In the genomic region with DNA sequence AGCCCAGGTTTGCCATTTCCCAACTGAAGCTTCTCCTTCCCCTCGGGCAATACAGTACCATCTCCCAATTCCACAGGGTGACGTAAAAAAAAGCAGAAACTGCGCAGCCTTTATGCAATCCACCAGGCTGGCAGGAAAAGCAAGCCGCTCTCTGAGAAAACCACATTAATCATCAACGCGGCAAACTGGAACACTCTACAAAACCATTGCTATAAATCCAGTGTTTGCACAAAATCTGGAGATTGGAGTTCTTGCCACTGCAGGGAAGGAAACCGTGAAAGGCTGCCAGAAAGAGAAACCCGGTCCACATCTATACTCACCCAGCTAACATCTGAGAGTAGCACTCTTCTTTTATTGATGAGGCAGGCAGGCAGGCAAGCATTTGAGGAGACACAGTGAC, we compare ENCODE assay signal across 12 mouse cellular contexts.
DNase-seq lines count a peak whose midpoint lies in the region; ATAC-seq and TF ChIP-seq lines count a peak whose summit lies in the region.
"Had no signal": no experiment of that assay in that cellular context is flagged by ENCODE, and none has a peak within 500 bp of the region (broad histone marks: within the 10 kb centered on the region; RNA-seq: fewer than 3 reads in every experiment).

No protein-coding gene starts in this region.

- peaks cover 9% of the 10 kb centered on the region for H3K4me1 ChIP-seq in liver, adult 2 months (ENCODE audit: control insufficient read depth, insufficient read depth, low read length)
- peaks cover 7% of the 10 kb centered on the region; the same call in 1 of the 2 replicates for H3K4me1 ChIP-seq in liver, embryonic 11.5 days (replicated peaks; ENCODE audit: control insufficient read depth, insufficient read depth, low read length)
- peaks cover 49% of the 10 kb centered on the region for H3K4me1 ChIP-seq in limb, embryonic 12.5 days (replicated peaks)

- H3K9ac ChIP-seq in liver, adult 2 months (ENCODE audit: low read depth, low read length): no peak overlapping the region
- no peak overlapping the region for H3K9ac ChIP-seq in liver, embryonic 11.5 days (ENCODE audit: low read depth, low read length)
- H3K9ac ChIP-seq in limb, embryonic 12.5 days (replicated peaks): no peak overlapping the region
- H3K9ac ChIP-seq: liver, embryonic 14.5 days had no signal

- TF ChIP-seq CTCF in liver, adult 2 months (IDR thresholded peaks at IDR 0.05; ENCODE audit: low read depth, low read length): no peak

- WGBS in liver, adult 2 months: 16% methylated on average over 8 of the region's 8 CpGs
- 57% methylated on average over 8 of the region's 8 CpGs for WGBS in liver, embryonic 11.5 days
- 22% methylated on average over 8 of the region's 8 CpGs for WGBS in limb, embryonic 12.5 days

- no peak for ATAC-seq in liver, embryonic 11.5 days (replicated peaks; ENCODE audit: low FRiP score)
- ATAC-seq in limb, embryonic 12.5 days (ENCODE audit: insufficient number of reproducible peaks, insufficient read depth, low FRiP score, low TSS enrichment, low read depth): no peak

- H3K27me3 ChIP-seq in liver, adult 2 months (ENCODE audit: control insufficient read depth, insufficient read depth, low read length): no peaks in the 10 kb centered on the region
- H3K27me3 ChIP-seq in liver, embryonic 11.5 days (replicated peaks; ENCODE audit: control insufficient read depth, insufficient read depth, low read length): 0 out of 2 replicates have a peak, but pooled peaks cover 2% of the 10 kb centered on the region
- no peaks in the 10 kb centered on the region for H3K27me3 ChIP-seq in limb, embryonic 12.5 days
- no peaks in the 10 kb centered on the region for H3K27me3 ChIP-seq in myocyte (ENCODE audit: control insufficient read depth, insufficient read depth, insufficient read length)

- H3K4me3 ChIP-seq in liver, adult 2 months (ENCODE audit: insufficient read depth, low read depth, low read length): no peak overlapping the region
- H3K4me3 ChIP-seq in liver, embryonic 11.5 days (ENCODE audit: low read depth, low read length): no peak overlapping the region
- no peak overlapping the region for H3K4me3 ChIP-seq in limb, embryonic 12.5 days (replicated peaks)
- no peak overlapping the region for H3K4me3 ChIP-seq in myocyte
- H3K4me3 ChIP-seq: forebrain, embryonic 10.5 days had no signal

- no peaks in the 10 kb centered on the region for H3K79me2 ChIP-seq in liver, adult 2 months (ENCODE audit: control insufficient read depth, insufficient read depth, low read length)
- H3K79me2 ChIP-seq in myocyte (ENCODE audit: control insufficient read depth, insufficient read depth): no peaks in the 10 kb centered on the region

- H3ac ChIP-seq in myocyte (ENCODE audit: control insufficient read depth, insufficient read length): no peak overlapping the region

- no peak overlapping the region for H3K4me2 ChIP-seq in liver, embryonic 11.5 days
- 0 out of 2 replicates have a peak overlapping the region, but pooled peaks have one; percentile 13 for H3K4me2 ChIP-seq in limb, embryonic 12.5 days
- no peak overlapping the region for H3K4me2 ChIP-seq in myocyte (ENCODE audit: low read depth)

- DNase-seq in liver, adult 2 months (ENCODE audit: extremely low read depth, low read depth, low spot score): peak; percentile 76
- no peak for DNase-seq in liver, embryonic 11.5 days (ENCODE audit: low spot score)
- DNase-seq in brain, adult 2 months (ENCODE audit: low read depth, low spot score): peak; percentile 17
- no peak for DNase-seq in gastrocnemius, postnatal 10 days
- DNase-seq in spleen, adult 12 weeks (ENCODE audit: low spot score): no peak
- DNase-seq in layer of hippocampus, postnatal 14 days (ENCODE audit: low spot score in 2 of 2): no peak
- DNase-seq: cerebellum, postnatal 36 days; thymus, adult 18-20 months had no signal

- no peaks in the 10 kb centered on the region for H3K9me3 ChIP-seq in liver, embryonic 11.5 days (ENCODE audit: control insufficient read depth, low read length)
- H3K9me3 ChIP-seq in limb, embryonic 12.5 days: no peaks in the 10 kb centered on the region
- H3K9me3 ChIP-seq: forebrain, embryonic 10.5 days had no signal

- H3K36me3 ChIP-seq in liver, adult 2 months (ENCODE audit: control insufficient read depth, insufficient read depth, low read length): no peaks in the 10 kb centered on the region
- H3K36me3 ChIP-seq in liver, embryonic 11.5 days (ENCODE audit: control insufficient read depth, insufficient read depth, low read length): no peaks in the 10 kb centered on the region
- no peaks in the 10 kb centered on the region for H3K36me3 ChIP-seq in limb, embryonic 12.5 days
- H3K36me3 ChIP-seq in myocyte (ENCODE audit: control insufficient read depth, insufficient read depth): no peaks in the 10 kb centered on the region
- H3K36me3 ChIP-seq: forebrain, embryonic 10.5 days had no signal

- no peak overlapping the region for H3K27ac ChIP-seq in liver, adult 2 months (replicated peaks; ENCODE audit: insufficient read depth, low read depth, low read length)
- H3K27ac ChIP-seq in liver, embryonic 11.5 days (ENCODE audit: low read depth, low read length): no peak overlapping the region
- H3K27ac ChIP-seq in limb, embryonic 12.5 days: peak overlapping the region; percentile 53
- H3K27ac ChIP-seq: liver, embryonic 14.5 days had no signal

- no peak for TF ChIP-seq POLR2A in liver, adult 2 months (IDR thresholded peaks at IDR 0.05; ENCODE audit: extremely low read depth, insufficient read depth, low read length)
- no peak for TF ChIP-seq POLR2A in myocyte (IDR thresholded peaks at IDR 0.05; ENCODE audit: insufficient read length, low read depth)

TF ChIP-seq in myocyte, 11 proteins besides CTCF, POLR2A, EP300 and RAD21:
- TF ChIP-seq MAX (IDR thresholded peaks at IDR 0.05; ENCODE audit: low read depth) (no peak), CEBPB (IDR thresholded peaks at IDR 0.05; ENCODE audit: insufficient read depth, poor library complexity, severe bottlenecking) (peak; percentile 68), USF1 (IDR thresholded peaks at IDR 0.05; ENCODE audit: low read depth) (no peak), TCF3 (IDR thresholded peaks at IDR 0.05; ENCODE audit: insufficient read length, low read depth) (no peak)

Comparison
In these comparisons a context has a peak if more than half of its experiments do, and no peak if none do; other contexts are left out.
1. DNase-seq: peak in liver, adult 2 months (single experiment) and brain, adult 2 months (single experiment); none in liver, embryonic 11.5 days (single experiment), gastrocnemius, postnatal 10 days (single experiment), spleen, adult 12 weeks (single experiment) and layer of hippocampus, postnatal 14 days (0 of 2).